Mouse (Mus musculus) cerebellum, postnatal 14 days (tissue): Measurements from ENCODE around the gene Dcdc2a.

Experiments
- DNase-seq, 2 experiments: peaks; one replicate each; pipeline ENCODE4 v3.0.0; 2021; ENCODE audit warnings: mixed read lengths in 2 of 2

The Dcdc2a gene

GRCm38 (mm10) chr13:25098578-25098977, 42.8 kb downstream of the Dcdc2a start:
- no peak for DNase-seq

- DNase-seq = no peak
Measured at GRCm38 (mm10) chr13:25099508-25099907, 43.7 kb downstream of the Dcdc2a start.

DNA sequence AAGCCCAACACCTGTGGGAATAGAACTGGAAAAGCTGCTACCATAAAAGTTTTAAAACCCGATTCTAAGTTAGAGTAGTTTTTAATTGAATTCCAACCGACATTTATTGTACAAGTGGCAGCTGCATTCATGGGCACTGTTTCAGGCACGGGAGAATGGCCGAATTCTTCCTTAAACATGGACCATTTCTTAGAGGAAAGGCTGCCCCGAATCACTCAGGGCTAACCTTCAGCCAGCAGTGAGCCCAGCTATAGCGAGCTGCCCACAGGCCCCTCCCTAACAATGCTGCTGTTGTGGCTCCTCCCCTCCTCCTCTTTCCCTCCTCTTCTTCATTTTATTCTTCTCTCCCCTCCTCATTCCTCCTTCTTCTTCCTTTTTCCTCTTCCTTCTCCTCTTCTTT, 44.8 kb downstream of the Dcdc2a start:
- DNase-seq = no peak

DNA sequence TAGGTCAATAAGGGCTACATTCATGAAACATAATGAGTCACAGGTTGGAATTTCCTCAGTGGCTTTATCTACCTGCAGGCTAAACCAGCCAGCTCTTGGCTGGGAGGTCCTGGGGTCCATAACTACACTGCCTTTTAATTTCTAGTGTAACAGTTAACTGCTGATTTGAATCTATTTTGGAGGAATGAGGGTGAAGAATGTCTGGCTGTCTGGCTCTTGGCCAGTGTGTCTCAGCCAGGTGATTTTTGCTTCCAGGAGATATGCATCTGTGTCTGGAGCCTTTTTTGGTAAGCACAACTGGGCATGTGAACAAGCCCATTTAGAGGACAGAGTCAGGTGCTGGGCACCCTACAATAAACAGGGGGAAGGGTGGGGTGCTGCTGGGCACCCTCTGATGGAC, 49.9 kb downstream of the Dcdc2a start:
- no peak for DNase-seq

DNA sequence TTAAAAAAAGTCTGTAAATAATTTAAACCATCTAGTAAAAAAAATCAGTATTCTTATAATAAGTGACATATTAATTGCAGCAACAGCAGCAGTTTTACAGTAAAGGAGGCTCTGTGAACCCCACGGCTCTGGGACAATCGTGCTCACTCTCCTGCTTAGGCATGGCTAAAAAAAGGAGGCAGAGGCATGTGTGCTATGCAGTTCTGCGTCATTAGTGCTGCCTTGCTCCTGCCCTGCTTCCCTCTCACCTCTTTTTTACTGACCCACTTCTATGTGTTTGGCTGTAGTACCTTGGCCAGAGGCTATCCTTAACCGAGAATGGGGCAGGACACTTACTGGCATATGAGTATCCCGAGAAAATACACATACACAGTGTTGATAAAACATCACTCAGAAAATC, 50.9 kb downstream of the Dcdc2a start:
- no peak for DNase-seq

DNA sequence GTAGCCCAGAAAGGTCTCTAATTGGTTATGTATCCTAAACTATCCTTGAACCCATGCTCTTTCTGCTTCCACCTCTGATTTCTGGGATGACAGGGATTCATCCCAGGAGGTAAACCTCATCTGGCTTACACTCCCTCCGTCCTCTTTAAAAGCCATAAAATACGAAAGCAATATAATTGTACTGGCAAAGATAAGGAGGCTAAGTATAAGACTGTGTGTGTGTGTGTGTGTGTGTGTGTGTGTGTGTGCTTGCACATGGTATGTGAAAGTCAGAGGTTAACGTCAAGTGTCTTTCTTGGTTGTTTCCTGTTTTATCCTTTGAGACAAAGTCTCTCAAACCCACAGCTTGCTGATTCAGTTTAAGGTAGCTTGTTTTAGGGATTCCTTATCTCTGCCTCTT, 52.5 kb downstream of the Dcdc2a start:
- no peak for DNase-seq

GRCm38 (mm10) chr13:25110592-25111095, 54.8 kb downstream of the Dcdc2a start:
- no peak for DNase-seq

DNA sequence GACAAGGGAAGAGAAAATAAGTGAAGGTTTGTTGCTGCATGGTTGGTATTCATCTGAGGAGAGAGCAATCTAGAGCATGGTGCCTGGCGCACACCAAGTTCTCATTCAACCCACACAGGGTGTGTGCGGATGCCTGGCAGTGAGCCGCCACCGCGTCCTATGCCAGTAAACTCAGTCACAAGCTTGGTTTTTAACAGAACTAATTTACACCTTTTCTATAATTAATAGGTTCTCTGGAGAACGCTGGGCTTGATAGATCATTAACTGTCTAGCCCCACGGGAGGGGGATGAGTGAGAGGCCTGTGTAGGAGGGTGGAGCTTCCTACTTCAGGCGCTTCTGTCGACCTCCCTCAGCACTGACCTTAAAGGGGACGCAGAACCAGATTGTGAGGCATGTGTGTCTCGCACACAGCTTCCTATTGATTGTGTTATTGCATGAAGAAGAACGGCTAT, 59.7 kb downstream of the Dcdc2a start:
- DNase-seq = peak; percentile 55 to 63

DNA sequence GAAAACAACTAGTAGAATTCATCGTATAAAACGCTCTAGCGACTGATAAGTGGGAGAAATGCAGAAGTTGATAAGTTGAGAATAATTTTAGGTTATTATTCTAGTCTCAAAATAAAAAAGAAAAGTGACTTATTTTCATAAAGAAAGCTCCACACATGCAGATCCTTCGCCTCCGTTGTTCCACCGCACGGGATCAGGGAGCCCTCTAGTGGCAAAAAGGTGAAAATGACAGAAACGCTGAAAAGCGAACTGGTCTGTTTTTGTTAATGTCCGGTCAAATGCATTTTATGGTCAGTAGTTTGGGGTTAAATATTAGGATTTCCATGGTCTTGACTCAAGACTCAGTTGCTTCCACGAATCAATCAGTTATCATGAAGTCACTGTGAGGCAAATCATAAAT, 60.2 kb downstream of the Dcdc2a start:
- DNase-seq = peak; percentile 56 to 68

- no peak for DNase-seq
Measured at GRCm38 (mm10) chr13:25122740-25123335, 67.0 kb downstream of the Dcdc2a start.

DNA sequence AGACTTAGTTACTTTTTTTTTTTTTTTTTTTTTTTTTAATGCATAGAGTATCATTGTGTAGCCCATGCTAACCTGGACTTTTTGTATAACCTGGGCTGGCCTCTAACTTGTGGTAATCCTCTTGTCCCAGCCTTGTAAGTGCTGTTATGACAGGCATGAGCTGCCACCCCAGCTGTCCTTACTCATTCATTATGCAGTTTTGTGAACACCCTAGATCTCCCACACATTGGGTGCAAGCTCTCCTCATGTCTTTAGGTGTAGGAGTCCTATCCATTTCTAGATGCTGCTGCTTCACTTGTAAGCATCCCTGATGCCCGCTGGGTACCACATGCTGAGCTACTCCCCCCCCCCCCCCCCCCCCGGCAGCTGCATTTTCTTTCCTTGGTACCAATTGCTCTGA, 71.4 kb downstream of the Dcdc2a start:
- DNase-seq = no peak

DNA sequence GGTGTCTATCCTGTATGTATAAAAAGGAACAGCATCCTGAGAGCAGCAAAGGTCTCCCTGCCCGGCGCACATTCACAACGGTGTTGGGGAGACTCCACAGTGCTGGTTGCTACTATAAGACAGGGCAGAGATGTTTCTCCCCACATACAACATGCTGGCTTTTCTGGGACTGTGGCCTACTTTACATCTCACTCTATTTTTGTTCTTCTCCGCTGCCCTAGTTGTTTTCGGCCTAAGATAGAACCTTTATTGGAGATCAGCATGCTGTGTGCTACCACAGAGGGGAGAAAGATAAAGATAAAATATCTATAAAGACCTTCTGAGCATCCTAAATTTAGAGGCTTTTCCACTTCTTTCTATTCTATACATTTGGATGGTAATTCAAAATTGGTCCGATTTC, 72.0 kb downstream of the Dcdc2a start:
- DNase-seq = no peak

DNA sequence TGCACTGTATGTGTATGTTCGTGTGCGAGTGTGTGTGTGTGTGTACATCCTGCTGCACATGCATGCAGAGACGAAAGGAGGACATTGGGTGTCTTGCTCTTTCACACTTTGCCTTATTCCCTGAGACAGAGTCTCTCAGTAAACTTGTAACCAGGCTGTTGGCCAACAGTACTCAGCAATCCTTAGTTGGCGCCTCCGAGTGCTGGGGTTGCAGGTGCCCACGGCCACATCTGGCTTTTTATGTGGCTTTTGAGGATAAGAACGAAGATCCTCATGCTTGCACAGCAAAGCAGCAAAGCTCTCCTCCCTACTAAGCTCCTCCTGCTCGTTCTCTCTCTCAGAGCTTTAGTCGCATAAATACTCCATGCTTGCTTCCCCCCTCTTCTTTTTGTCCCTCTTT, 73.0 kb downstream of the Dcdc2a start:
- DNase-seq = no peak

GRCm38 (mm10) chr13:25143066-25143465, 87.3 kb downstream of the Dcdc2a start:
- DNase-seq = no peak

- DNase-seq = no peak
Measured at GRCm38 (mm10) chr13:25144093-25144492, 88.3 kb downstream of the Dcdc2a start.

- no peak for DNase-seq
Measured at GRCm38 (mm10) chr13:25146232-25146631, 90.4 kb downstream of the Dcdc2a start.

DNA sequence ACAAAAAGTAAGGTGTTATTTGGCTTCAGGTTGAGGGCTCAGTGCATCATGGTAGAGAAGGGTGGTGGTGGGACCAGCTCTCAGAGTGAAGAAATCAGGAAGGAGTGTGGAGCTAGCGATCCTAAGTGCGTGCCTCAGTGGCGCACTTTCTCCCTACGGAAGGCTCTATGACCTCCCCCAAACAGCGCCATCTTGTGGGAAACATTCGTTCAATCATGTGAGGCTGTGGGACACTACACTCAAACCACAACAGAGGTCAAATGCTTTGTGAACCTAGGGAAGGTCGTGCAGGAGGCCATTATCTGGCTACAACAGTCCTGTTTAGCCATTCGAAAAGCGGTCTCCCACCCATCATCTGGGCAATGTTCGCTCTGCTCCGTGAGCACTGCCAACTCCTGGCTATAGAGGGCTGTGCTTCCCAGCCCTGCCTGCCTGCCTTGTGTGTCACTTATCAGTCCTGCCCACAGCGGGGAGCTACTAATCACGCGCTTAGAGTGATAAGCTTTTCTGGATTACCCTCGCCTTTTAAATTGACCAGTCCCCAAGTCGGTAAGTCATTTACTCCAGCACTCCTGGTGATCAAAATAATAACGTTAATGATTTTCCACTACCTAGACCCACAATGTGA, 94.5 kb downstream of the Dcdc2a start:
- DNase-seq = peak; percentile 12 to 19

GRCm38 (mm10) chr13:25150861-25151260, 95.1 kb downstream of the Dcdc2a start:
- DNase-seq = peak; percentile 14 to 15

- DNase-seq = no peak
Measured at GRCm38 (mm10) chr13:25159917-25160316, 104.1 kb downstream of the Dcdc2a start.

DNA sequence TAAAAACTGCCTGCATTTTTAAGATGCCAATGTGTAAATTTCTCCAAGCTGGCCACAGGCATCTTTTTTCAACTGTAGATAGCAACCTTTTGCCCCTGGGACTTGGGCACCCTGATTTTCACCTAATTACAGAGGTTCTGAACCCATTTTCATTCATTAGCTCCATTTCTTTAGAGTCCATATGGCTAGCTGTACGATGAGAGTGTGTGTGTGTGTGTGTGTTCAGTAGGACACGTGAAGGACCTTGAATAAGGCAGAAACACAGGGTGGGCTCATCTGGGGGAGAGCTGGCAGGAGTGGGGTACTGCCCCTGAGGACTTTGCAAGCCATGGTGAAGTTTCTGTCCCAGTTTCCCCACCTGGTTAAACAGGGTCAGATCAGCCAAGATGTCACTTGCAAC, 105.0 kb downstream of the Dcdc2a start:
- no peak for DNase-seq

DNA sequence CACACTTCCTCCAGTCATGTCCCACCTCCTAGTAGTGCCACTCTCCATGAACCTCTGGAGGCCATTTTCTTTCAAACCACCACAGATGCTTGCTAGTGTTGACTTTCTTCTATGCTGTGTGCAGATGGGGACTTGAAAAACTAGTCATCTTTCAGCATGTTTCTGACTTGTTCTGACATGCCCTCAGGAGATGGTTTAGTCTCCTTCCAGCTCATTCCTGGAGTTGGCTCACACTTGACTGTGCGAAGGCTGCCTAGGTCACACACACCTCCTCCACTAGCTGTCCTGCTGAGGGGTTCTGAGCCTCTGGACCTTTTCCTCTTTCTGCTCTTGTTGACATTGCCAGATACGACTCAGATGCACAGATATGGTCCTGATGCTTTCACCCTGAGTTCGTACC, 106.8 kb downstream of the Dcdc2a start:
- no peak for DNase-seq

DNA sequence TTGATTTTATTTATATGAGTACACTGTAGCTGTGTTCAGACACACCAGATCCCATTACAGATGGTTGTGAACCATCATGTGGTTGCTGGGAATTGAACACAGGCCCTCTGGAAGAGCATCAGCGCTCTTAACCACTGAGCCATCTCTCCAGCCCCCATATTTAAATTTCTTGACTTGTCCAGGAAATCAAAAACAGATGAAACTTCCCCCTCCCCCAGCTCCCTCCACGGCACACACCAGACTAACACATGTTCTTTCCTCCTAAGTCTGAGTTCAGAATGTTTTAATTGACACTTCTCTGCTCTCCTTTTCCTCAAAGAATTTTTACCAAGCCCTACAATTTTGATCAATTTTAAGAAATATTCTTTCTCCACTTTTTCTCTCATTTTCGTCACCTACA, 113.1 kb downstream of the Dcdc2a start:
- DNase-seq = no peak

DNA sequence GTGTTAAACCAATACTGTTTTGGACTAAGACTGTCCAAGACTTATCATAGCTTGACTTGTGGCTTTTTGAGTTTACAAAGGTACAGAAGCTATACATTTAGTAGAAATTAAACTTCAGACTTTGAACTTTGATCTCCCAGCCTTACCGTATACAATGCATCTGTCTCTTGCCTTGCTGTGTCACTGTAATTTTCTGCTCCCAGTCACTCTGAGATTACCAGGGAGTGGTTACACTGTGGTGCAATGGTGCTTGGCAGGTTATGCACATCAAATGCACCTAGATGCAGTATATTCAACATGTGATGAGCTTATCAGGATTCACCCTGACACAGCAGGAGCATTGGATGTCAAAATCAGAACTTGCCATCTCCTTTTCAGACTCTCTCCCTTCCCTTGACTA, 122.0 kb downstream of the Dcdc2a start:
- DNase-seq = no peak

DNA sequence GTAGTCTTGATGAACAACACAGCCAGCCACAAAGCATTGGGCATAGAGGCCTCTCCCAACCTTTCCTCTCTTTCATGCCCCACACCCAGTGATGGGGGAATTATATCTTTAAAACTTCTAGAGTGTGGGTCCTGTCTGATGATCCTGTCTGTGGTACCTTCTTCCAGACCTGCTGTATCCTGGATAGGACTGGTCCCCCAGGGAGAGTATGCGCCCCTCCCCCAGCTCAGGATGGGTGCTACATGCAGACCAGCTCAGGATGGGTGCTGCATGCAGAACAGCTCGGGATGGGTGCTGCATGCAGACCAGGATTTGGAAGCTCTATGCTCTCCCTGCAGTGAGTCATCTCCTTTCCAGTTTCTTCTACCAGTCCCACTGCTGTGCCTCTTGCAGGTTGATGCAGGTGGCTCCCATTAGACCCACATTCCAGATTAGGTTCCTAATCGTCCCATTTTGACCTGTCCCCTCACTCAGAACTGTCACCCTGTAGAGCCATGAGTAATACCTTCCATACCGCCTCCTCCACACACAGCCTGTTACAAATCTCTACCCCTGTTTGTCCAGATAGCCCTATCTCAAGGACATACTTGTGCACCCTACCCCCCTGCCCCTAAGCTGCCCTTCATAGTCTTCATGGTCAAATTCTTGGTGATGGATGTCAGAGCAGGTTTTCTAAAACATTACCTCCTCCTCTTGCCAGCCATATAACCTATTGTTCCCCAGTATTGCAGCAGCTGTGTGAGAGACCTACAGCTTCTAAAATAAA, 122.6 kb downstream of the Dcdc2a start:
- no peak for DNase-seq
